Mouse (Mus musculus): ENCODE data around the gene Lbhd2. TPM values are rescaled to one million over a fixed set of nuclear protein-coding genes. Genes with fewer than 3 reads are reported as not detected.

The Lbhd2 gene
- total RNA-seq (2021): 1 to 10 TPM; 2.2 to 3.7 TPM
- long read RNA-seq, experiment 1, partial matches to known transcripts: 0 of 1 reads
- long read RNA-seq, experiment 1, other reads (novel, unspliced or antisense): 0 of 1 reads
- long read RNA-seq, experiment 2, partial matches to known transcripts: 1 of 2 reads
- long read RNA-seq, experiment 2, other reads (novel, unspliced or antisense): 1 of 2 reads

DNA sequence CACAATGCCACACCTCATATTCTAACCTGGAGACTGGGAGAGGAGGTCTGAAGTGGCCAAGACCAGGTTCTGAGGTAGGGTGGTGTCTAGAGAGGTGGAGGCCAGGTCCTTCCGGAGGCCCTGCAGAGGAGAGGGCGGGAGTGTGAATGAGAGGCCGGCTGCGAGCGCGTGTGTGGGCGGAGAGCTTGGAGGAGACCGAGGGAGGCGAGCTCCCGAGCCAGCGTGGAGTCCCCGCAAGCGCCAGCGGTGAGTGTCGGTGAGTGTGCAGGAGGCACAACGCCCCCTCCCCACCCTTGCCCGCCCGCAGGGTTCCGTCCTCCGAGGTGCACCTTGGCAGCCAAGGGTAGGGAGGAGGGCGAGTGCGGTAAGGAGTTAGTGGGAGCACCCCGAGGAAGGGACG, at the start of gene Lbhd2:
Gene Lbhd2 (plus strand): TSS at position 188 of the 400 bp plus-strand sequence.
- DNase-seq (ENCODE audit: low spot score in 2 of 2): peak in 1 of 2 experiments; percentile 56

DNA sequence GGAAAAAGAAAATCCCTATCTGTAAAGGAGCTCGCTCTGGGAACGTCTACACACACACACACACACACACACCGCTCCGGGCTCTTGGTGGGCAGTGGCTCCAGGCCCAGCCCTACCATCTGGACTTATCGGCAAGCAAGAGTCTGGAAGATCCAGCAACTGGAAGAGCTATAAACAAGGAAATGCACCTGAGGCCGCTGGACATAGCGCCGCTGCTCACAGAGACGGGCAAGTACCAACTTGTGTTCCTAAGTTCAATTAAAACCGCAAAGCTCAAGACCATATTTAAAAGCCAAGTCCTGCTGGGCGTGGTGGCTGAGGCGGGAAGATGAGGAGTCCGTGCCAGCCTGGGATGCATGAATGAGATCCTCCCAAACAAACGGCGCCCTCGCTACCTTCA, 45.9 kb upstream of the Lbhd2 start:
- DNase-seq (ENCODE audit: low spot score in 2 of 2): no peak

DNA sequence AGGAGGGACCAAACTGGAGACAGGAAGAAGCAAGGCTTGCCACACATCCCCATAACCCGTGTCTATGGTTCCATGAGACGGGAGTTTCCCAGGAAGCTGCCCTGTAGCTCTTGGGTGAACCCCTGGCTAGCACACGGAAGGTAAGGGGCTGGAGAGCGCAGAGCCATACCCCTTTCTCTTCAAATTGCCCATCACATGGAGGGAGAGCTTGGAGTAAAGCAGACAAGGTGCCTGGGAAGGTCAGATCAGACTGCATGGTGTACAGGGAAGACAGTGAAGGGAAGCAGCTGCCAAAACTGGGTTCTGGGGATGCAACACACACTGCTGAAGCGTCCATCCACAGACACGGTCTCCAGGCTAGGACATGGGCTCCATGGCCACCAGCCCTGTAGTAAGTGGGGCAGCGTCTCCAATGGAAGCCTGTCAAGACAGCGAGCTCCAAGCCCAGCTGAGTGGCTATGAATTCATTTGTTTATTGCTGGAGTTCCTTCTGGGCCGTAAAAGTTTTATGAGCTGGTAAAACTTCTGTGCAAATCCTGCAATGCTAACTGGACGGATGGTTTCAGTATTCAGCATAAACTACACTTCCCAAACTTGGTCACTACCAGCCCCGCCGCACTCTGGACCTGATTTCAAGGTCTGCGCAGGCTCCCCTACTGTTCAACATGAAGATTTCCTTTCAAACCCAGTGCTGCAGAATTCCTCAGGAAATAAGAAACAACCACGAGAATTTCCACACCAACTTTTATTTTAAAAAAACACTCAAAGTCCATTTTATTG, 45.1 kb upstream of the Lbhd2 start:
- no peak for DNase-seq (ENCODE audit: low spot score in 2 of 2)

DNA sequence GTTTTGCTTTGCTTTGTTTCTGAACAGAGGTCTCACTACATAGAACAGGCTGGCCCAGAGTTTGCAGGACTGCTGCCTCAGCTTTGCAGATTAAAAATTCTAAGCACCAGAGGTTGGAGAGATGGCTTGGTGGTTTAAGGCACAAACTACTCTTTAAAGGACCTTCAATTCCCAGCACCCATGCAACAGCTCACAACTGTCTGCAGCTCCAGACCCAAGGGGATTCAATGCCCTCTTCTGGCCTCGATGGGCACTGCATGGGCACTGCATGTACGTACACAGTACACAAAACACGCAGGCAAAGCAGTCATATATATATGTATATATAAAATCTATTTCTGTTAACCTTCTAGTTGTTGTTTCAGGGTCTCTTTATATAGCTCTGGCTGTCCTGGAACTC, 42.4 kb upstream of the Lbhd2 start:
- DNase-seq (ENCODE audit: low spot score in 2 of 2): no peak

DNA sequence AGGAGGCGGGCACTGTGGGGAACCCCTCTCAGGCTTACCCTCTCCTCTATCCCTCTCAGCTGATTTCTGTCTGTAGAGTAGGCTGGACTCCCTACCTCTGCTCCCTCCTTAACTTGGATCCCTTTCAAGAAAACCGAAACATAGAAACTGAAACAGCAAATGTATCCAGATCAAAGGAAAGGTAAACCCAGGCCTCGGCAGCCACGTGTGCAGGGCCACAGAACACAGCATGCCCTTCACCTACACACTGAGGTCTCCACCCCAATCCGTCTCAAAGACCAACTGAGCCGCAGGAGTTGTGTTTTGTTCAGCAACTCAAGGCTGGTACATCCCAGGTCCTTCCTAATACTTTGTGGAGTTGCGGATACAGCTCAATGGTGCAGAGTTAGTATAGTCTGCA, 39.5 kb upstream of the Lbhd2 start:
- no peak for DNase-seq (ENCODE audit: low spot score in 2 of 2)

DNA sequence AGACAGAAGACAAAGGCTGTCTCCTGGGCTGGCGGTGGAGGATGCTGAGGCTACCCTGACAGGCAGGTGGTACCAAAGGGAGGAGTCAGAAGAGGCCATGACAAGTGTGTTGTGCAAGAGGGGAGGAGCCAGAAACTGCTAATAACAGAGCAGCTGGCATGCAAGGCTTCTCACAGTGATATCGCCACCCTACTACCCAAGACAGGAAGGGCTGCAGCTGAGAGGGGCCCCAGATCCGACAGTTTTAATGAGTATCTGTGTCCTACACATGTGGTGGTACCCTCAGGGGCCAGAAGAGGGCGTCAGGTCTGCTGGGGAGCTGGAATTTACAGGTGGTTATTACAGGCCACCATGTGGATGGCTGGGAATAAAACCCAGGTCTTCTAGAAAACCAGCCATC, 36.4 kb upstream of the Lbhd2 start:
- no peak for DNase-seq (ENCODE audit: low spot score in 2 of 2)

DNA sequence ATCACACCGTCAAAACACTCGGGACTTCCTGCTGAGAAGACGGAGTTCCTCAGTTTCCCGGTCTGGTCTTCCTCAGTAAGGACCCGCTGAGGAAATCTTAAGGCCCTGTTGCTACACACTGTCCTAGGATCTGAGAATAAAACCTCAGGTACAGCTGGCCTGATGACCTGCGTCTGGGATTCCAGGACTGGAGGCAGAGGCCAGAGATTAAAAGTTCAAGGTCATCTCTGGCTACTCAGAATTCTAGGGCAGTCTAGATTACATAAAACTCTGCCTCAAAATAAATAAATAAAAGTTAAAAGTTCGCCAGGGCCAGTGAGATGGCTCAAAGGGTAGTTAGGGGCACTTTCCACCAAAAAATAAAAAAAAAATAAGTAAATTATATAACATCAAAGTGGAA, 34.7 kb upstream of the Lbhd2 start:
- no peak for DNase-seq (ENCODE audit: low spot score in 2 of 2)

DNA sequence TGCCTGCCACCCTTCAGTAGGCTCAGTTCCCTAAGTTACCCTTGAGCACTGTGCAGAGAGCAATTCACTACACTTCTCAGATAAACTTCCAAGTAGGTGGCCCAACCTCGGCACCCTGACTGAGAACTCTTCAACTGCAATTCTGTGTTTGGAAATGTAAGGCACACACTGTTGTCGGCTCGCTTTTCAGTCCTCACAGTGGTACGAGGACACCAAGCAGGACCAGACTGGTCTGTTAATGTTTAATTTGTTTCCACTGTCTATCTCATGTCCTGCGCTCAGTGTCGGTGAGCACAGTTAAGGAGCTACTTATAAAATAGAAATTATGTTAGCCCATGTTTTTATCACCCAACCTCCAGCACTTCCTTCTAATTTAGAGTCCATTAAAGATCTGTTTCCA, 33.2 kb upstream of the Lbhd2 start:
- no peak for DNase-seq (ENCODE audit: low spot score in 2 of 2)

DNA sequence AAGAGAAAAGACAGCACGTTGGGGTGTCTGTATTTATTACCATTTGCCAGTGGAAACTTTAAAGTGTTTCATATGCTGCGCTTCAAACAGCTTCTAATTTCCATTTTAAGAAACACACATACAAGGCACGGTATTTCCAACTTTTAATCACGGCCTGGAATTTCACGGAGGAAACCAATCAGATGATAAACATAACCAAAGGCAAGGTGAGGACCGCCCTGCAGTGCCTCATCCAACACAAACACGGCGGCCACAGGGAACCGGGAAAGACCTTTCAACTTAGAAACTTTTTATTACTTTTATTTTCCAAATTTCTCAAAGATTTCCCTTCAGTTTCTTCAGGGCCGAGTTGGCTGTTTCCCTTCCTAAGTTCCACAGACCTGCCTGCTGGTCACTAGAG, 31.9 kb upstream of the Lbhd2 start:
- no peak for DNase-seq (ENCODE audit: low spot score in 2 of 2)

DNA sequence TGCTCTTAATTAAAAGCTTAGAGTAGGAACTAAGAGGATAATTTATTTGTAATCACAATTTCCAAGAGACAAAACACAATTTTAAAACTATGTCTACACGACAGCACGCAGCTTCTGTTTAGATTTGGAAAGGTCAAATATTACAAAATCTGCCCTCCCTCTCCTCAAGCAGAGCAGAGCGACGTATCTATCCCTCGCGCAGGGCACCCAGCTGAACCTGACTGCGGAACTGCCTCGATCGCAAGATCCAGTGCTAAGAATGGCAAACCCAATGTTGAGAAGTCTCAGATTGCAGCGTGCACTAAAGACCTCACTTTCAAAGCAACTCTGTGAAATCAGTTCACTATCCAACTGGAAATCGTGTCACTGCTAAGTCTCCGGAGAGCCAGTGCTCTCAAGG, 31.1 kb upstream of the Lbhd2 start:
- DNase-seq (ENCODE audit: low spot score in 2 of 2): no peak

DNA sequence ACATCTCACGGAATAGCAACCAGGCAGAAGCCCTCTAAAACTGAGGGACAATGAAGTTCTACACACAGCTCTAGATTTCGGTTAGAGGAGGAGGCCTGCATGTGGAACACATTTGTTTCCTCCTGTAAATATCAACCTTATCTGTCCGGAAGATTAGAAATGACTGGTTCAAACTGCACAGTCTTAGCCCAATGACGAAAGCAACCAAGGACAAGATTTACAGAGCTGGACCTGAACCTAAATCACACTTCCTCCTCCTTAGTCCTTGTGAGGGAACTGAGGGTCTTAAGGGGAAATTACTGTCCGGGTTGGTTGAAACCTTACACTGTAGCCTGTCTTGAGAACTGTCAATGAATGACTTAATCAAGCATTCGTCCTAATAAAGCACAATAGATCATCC, 30.6 kb upstream of the Lbhd2 start:
- no peak for DNase-seq (ENCODE audit: low spot score in 2 of 2)

DNA sequence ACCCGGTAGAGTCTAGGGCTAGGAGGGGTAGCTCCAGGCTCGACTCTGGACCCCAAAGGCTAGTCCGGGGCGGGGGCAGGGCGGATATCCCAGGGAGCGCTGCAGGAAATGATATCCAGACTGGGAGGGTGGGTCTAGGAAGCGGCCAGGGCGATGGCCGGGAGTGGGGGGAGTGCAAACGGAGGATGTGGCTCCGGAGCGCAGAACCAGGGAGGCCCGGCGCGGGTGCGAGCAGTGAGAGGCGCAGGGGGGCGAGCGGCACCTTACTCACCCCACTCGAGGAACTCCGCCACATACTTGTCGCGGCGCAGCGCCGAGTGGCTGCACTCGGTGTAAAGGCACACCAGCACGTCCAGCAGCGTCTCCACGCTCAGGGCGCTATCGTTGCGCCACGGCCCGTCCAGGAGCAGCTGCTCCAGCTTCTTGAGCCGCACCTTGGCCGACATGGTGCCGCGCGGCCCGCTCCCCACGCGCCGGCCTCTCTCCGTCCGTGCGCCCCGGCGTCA, 29.7 kb upstream of the Lbhd2 start:
- DNase-seq (ENCODE audit: low spot score in 2 of 2): peak in 1 of 2 experiments; percentile 40

DNA sequence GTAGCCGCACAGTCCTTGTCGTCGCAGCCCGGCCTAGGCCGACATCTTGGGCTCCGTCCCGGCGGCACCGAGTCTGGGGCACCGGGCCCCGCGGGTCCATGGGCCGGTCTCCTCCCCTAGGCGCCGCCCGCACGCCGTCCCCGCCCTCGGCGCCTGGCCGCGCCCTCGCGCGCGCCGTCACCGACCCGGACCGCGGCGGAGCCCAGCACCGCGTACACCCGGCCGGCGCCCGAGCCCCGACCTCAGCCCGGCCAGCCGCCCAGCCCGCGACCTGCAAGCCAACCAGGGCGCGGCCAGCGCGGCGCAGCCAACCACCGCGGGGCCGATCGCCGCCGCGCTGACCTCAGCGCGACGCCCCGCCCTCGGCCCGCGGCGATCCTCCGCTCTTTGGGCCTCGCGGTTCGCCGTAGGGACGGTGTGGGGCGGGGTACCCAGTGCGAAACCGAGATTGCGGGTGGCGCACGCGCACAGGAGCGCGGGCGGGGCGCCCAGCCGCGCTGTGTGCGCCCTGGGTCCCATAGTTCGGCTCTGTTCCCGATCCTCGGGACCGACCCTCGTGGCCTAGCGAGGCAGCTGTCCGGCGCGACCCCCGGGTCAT, 29.1 kb upstream of the Lbhd2 start, which contains the start of gene Cdc42bpb:
Gene Cdc42bpb (minus strand): TSS at position 343 of the 598 bp plus-strand sequence.
- DNase-seq (ENCODE audit: low spot score in 2 of 2): peak; percentile 94 to 96

DNA sequence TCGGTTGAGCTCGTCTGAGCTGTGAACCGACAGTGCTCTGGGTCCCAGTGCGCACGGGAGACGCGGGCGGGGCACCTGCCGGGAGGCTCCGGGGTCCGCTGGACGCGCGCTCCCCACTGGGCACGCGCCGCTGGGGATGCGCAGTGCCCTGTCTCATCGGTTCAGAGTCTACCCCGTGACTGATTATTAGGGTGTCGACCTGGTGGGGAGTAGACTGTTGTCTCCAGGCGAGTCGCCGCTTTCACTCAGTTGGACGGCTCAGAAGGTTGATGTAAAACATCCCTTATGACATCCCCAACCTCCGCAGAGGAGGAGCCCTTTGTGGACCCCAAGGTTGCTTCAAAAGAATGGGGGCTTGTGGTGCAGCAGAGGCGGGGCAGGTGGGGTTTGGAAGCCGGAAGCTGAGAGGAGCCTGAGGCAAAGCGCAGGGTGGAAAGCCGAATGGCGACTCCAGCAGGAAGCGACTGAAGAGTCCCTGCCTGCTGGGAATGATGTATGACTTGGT, 28.6 kb upstream of the Lbhd2 start:
- peak in 1 of 2 experiments; percentile 39 for DNase-seq (ENCODE audit: low spot score in 2 of 2)

DNA sequence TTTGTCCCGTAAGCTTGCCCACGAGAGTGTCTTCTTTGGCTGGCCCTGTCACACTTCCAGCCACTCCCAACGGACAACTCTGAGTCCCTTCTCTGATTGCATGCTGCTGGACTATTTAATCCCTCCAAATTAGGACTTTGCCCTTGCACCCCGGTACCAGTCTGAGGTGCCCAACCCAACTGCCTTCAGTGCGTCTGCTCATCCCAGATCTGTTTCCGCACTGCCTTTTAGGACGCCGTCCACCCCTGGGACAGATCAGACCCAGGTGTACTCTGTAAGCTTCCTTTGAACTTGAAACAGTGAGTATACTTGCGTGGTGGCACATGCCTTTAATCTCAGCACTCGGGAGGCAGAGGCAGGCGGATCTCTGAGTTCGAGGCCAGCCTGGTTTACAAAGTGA, 27.8 kb upstream of the Lbhd2 start:
- no peak for DNase-seq (ENCODE audit: low spot score in 2 of 2)

DNA sequence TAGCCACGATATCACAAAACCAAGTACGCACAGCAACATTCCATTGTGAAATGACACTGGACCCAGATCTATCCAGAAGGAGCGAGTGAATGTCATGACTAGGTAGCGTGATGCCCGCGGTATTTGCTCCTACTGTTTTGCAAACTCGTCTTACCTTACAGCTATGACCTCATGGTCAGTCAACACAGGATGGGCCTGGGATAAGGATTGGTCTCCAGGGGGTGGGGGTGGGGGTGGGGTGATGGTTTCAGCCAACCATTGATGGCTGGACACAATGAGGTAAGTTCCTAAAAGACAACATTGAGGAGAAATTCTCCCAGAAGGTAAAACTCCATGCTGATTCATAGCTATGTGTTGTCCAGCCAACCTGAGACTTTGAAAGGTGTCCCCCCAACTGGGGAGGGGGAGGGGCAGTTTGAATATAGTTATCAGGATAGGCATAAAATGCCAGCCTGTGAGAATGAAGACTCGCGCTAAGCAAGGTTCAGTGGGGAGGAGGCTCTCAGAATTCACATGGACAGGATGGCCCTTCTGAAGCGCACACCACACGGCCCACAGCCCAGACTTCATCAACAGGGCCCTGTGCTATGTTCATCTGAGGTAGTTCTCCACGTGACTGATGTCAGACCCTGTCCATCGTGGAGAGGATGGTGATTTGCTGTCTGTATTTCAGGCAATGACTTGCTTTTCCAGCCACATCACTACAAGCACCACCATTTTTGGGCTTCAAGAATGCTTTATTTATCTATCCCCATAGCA, 20.5 kb upstream of the Lbhd2 start:
- DNase-seq (ENCODE audit: low spot score in 2 of 2): no peak

DNA sequence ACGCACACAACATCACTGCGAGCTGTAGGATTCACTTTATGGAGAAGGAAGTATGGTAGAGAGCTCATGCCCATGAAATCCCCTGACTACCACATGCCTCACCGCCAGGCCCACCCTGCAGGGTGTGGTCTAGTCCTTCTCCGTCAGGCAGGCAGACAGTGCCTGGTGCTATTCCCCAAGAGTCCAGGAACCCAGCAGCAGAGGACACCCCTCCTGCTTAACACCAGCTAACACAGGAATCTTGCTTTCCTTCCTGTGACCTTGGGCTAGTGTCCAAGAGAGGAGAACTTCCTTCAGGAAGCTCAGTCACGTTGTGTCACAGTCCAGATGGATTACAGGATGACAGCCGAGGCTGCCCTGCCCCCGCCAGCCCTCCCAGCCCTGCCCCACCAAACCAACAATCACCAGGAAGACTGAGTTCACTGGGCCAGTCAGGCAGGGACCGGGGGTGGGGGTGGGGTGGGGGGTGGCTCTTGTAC, 19.9 kb upstream of the Lbhd2 start:
- no peak for DNase-seq (ENCODE audit: low spot score in 2 of 2)

DNA sequence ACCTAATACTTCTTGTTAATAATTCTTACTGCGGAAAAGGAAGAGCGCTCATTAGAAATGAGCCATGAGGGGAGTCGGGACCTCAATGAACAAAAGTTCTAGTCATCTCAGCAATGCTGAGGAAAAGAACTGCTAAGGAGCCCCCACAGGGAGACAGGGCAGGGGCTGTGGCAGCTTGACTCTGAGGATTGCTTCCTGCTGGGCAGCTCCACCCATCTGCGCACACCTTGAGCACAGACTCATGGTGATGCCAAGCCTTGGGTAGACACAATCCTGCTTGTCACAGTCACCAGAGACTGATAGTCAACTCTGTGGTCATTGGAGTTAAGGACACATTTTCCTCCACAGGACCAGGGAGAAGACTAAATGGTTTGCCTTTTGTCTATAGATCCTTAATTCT, 19.5 kb upstream of the Lbhd2 start:
- DNase-seq (ENCODE audit: low spot score in 2 of 2): no peak

DNA sequence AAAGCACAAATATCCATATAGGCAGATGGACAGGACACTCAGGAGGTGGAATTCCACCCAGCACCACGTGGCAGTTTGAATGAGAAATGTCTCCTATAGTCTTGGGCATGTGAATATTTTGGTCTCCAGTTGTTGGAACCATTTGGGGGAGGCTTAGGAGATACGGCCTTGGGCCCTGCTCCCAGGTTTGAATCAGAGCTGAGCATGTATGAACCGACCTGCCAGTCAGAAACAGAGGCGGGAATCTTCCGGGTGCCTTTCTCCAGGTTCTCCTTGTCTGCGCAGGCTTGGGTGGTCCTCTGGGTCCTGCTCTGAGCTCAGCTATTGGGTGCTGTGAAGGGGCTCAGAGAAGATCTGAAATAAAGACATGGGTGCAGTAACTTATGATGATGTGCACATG, 12.6 kb upstream of the Lbhd2 start:
- no peak for DNase-seq (ENCODE audit: low spot score in 2 of 2)

DNA sequence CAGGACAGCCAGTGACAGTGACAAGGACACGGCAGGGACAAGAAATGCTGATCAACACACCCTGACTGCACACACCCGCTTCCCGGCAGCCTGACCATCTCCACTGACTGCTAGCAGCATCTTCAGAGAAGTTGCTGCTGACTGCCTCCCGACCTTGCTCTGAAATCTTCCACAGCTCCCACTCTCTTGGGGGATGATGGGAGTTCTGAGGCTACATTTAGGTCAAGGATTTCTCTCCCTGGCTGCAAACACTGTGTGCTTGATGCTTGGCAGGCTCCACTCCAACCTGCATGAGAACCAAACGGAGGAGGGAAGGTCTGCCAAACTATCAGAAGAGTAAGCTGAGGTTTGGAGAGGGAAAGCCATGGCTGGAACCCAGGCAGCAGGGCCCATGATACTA, 9.6 kb upstream of the Lbhd2 start:
- DNase-seq (ENCODE audit: low spot score in 2 of 2): no peak
